Mouse (Mus musculus): ENCODE measurements at regions not wholly inside any gene's neighbourhood (a gene's known extent, or its start where the extent isn't known, plus 50 kb on each side); places are given as distances from the start of the nearest gene placed in this dataset.
"Not testable (repeated sequence)": the region's sequence is repeated elsewhere in the genome, so short reads cannot be mapped to it uniquely, and the experiment has no call there.

DNA sequence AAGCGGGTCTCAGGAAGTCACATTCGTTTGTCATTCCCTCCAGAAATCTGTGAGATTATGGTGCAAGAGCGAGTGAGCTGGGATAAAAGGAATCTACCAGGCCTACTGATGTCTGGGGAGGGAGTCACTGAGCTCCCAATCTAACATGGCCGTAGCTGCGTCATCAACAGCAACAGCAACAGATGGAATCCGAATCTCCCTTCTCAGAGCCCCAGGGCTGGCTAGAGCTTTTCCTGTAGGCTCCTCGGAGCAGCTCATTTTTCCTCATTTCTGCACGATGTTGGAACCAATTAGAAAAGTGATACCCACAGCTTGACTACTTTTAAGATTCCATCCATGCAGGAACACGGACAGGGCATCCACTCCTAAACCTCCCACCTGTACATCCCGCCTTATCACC is 243.7 kb upstream of the Pbx1 start:
- no peak overlapping the region for H3K27ac ChIP-seq (ENCODE audit: low read depth, low read length)
- no peak overlapping the region for H3K9ac ChIP-seq (ENCODE audit: low read depth, low read length)
- DNase-seq (ENCODE audit: low spot score) (peak; percentile 22), ATAC-seq (ENCODE audit: low FRiP score) (no peak)
- no peak overlapping the region for H3K4me3 ChIP-seq (ENCODE audit: low read depth, low read length)
- no peaks in the 10 kb centered on the region for H3K4me1 ChIP-seq (replicated peaks; ENCODE audit: control insufficient read depth, insufficient read depth, low read length)
- H3K4me2 ChIP-seq (replicated peaks; ENCODE audit: low read depth, low read length) = no peak overlapping the region
- H3K9me3 ChIP-seq (ENCODE audit: control insufficient read depth, low read length) = no peaks in the 10 kb centered on the region
- H3K27me3 ChIP-seq (ENCODE audit: control insufficient read depth, insufficient read depth, low read length) = no peaks in the 10 kb centered on the region
- H3K36me3 ChIP-seq (ENCODE audit: control insufficient read depth, insufficient read depth, low read length) = no peaks in the 10 kb centered on the region
- 73% methylated on average over 10 of the region's 10 CpGs for WGBS

DNA sequence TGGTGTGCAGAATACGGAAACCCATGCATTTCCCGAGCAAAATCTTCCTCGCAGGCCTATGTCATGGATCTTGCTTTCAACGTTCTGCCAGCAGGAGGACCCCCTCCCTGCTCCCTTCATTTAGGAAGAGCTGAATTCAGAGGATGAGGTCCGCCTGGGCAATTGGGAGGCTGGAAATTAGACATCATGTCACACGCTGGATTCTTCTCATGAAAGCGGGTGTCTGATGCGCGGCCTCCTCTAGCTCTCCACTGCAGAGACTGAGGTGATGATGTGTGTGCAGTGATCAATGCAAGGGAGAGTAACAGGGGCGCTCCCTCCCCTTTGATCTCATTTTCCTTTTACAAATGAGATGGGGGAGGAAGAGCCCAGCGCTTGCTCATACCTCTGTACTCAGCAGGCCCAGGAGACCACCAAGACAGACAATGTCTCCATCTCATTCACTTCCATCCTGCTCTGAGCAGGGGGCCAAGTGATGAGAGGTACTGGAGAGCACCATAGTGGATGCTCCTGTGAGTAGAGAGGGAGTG is 230.8 kb upstream of the Pbx1 start:
- WGBS = 30% methylated on average over 11 of the region's 11 CpGs
- Histone ChIP-seq H3K4me1 (replicated peaks; ENCODE audit: control insufficient read depth, insufficient read depth, low read length) (no peaks in the 10 kb centered on the region; the same call in 1 of the 2 replicates), H3K36me3 (ENCODE audit: control insufficient read depth, insufficient read depth, low read length) (no peaks in the 10 kb centered on the region), H3K9ac (ENCODE audit: low read depth, low read length) (no peak overlapping the region), H3K4me2 (replicated peaks; ENCODE audit: low read depth, low read length) (no peak overlapping the region), H3K9me3 (ENCODE audit: control insufficient read depth, low read length) (no peaks in the 10 kb centered on the region), H3K27ac (ENCODE audit: low read depth, low read length) (peak overlapping the region; percentile 25; the same call in 1 of the 2 replicates), H3K4me3 (ENCODE audit: low read depth, low read length) (no peak overlapping the region), H3K27me3 (ENCODE audit: control insufficient read depth, insufficient read depth, low read length) (no peaks in the 10 kb centered on the region)
- DNase-seq (ENCODE audit: low spot score) (peak; percentile 44), ATAC-seq (ENCODE audit: low FRiP score) (peak; percentile 66; the same call in 1 of the 2 replicates)

DNA sequence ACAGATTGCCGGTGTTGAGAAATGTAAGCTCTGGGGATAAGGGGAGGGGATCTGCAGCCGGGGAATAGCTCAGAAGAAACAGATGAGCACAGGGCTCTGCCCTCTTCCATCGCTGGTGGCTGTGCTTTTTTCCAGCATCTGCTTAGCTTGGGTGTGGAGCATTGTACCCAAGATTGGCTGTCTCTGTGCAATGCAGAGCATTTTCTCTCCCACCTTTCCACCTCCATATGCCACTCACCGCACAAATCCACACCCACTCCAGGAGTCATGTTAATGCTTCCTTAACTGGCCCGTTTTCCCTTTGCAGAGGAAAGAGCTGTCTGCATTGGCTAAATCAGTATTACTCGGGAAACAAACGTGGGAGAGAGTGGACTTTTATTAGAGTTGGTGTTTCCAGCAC is 228.9 kb upstream of the Pbx1 start:
- H3K4me3 ChIP-seq (ENCODE audit: low read depth, low read length) = no peak overlapping the region
- no peaks in the 10 kb centered on the region for H3K36me3 ChIP-seq (ENCODE audit: control insufficient read depth, insufficient read depth, low read length)
- no peak overlapping the region for H3K9ac ChIP-seq (ENCODE audit: low read depth, low read length)
- DNase-seq (ENCODE audit: low spot score) (no peak), ATAC-seq (ENCODE audit: low FRiP score) (no peak)
- no peaks in the 10 kb centered on the region; the same call in 1 of the 2 replicates for H3K4me1 ChIP-seq (replicated peaks; ENCODE audit: control insufficient read depth, insufficient read depth, low read length)
- WGBS = 82% methylated on average over 7 of the region's 7 CpGs
- H3K27me3 ChIP-seq (ENCODE audit: control insufficient read depth, insufficient read depth, low read length) = no peaks in the 10 kb centered on the region
- H3K4me2 ChIP-seq (replicated peaks; ENCODE audit: low read depth, low read length) = no peak overlapping the region
- H3K27ac ChIP-seq (ENCODE audit: low read depth, low read length) = no peak overlapping the region
- no peaks in the 10 kb centered on the region for H3K9me3 ChIP-seq (ENCODE audit: control insufficient read depth, low read length)

DNA sequence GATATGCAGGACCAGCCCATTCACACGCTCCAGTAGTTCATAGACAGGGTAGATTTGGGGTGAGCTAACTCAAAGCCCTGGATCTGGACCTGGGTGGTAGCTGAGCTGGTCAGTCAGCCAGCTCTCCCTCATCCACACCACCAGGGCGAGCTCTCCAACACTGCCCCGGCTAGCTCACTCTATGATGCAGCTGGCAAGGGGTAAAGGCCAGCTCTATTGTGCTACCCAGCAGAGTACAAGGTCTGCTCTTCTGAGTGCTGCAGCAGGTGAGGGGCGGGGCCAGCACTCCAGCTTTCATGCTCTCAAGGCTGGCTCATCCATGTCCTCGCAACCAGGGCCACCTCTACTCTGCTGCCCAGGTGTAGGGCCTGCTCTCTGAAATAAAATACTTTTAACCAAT is 227.5 kb upstream of the Pbx1 start:
- Histone ChIP-seq H3K9me3 (ENCODE audit: control insufficient read depth, low read length) (no peaks in the 10 kb centered on the region), H3K27ac (ENCODE audit: low read depth, low read length) (no peak overlapping the region), H3K27me3 (ENCODE audit: control insufficient read depth, insufficient read depth, low read length) (no peaks in the 10 kb centered on the region), H3K4me2 (replicated peaks; ENCODE audit: low read depth, low read length) (no peak overlapping the region), H3K9ac (ENCODE audit: low read depth, low read length) (no peak overlapping the region), H3K4me3 (ENCODE audit: low read depth, low read length) (no peak overlapping the region), H3K4me1 (replicated peaks; ENCODE audit: control insufficient read depth, insufficient read depth, low read length) (no peaks in the 10 kb centered on the region; the same call in 1 of the 2 replicates), H3K36me3 (ENCODE audit: control insufficient read depth, insufficient read depth, low read length) (no peaks in the 10 kb centered on the region)
- WGBS = 73% methylated on average over 5 of the region's 5 CpGs
- ATAC-seq (ENCODE audit: low FRiP score) (peak; percentile 49; the same call in 1 of the 2 replicates), DNase-seq (ENCODE audit: low spot score) (no peak)

DNA sequence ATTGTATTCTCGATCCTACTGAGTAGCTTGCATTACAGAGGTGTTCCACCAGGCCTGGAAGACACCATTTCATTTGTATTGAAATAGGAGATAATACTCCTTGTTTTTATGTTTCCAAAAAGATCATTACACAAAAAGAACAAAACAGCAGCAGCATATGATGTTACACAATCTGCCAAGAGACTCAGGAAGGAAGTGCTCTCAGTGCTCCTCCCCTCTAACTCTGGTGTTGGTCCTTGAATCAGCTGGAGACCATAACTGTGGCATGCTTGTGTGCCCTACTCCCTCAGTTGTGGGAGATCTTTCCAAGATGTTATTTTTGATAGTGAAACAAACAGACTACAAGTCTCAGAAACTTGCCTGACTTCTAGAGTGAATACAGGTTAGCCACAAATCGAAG is 200.8 kb upstream of the Pbx1 start:
- H3K4me2 ChIP-seq (replicated peaks; ENCODE audit: low read depth, low read length) = no peak overlapping the region
- ATAC-seq (ENCODE audit: low FRiP score) = no peak
- WGBS = 94% methylated on average over 2 of the region's 2 CpGs

DNA sequence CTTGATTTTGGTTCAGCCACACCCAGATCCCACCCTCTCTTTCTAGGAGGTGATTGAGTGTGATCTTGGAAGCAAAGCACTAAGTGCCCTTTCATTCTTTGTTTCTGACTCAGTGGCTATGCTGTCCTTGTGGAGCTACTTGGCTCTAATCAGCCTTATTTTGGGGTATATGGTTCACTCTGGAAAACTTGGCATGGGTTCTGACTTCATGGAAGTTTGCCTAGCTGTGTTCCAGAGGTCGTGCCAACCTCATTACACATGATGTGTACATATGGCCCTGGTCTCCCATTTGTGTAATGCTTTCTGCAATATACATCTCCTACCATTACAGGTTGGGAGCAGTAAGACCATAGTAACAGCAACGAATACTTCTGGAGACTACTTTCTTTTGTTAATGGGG is 199.9 kb upstream of the Pbx1 start:
- Histone ChIP-seq H3K4me2 (replicated peaks; ENCODE audit: low read depth, low read length) (no peak overlapping the region), H3K9me3 (ENCODE audit: control insufficient read depth, low read length) (no peaks in the 10 kb centered on the region), H3K36me3 (ENCODE audit: control insufficient read depth, insufficient read depth, low read length) (no peaks in the 10 kb centered on the region), H3K4me3 (ENCODE audit: low read depth, low read length) (no peak overlapping the region), H3K27ac (ENCODE audit: low read depth, low read length) (no peak overlapping the region), H3K9ac (ENCODE audit: low read depth, low read length) (no peak overlapping the region), H3K4me1 (replicated peaks; ENCODE audit: control insufficient read depth, insufficient read depth, low read length) (no peaks in the 10 kb centered on the region), H3K27me3 (ENCODE audit: control insufficient read depth, insufficient read depth, low read length) (no peaks in the 10 kb centered on the region)
- ATAC-seq (ENCODE audit: low FRiP score) (no peak), DNase-seq (ENCODE audit: low spot score) (no peak)
- WGBS = 85% methylated on average over 2 of the region's 2 CpGs

More for the DNA sequence above, 200.8 kb upstream of the Pbx1 start:
- no peaks in the 10 kb centered on the region for H3K4me1 ChIP-seq (replicated peaks; ENCODE audit: control insufficient read depth, insufficient read depth, low read length)
- no peak overlapping the region for H3K4me3 ChIP-seq (ENCODE audit: low read depth, low read length)
- H3K9me3 ChIP-seq (ENCODE audit: control insufficient read depth, low read length) = no peaks in the 10 kb centered on the region
- no peak for DNase-seq (ENCODE audit: low spot score)
- no peaks in the 10 kb centered on the region for H3K36me3 ChIP-seq (ENCODE audit: control insufficient read depth, insufficient read depth, low read length)
- no peak overlapping the region for H3K9ac ChIP-seq (ENCODE audit: low read depth, low read length)
- H3K27ac ChIP-seq (ENCODE audit: low read depth, low read length) = no peak overlapping the region
- H3K27me3 ChIP-seq (ENCODE audit: control insufficient read depth, insufficient read depth, low read length) = no peaks in the 10 kb centered on the region

DNA sequence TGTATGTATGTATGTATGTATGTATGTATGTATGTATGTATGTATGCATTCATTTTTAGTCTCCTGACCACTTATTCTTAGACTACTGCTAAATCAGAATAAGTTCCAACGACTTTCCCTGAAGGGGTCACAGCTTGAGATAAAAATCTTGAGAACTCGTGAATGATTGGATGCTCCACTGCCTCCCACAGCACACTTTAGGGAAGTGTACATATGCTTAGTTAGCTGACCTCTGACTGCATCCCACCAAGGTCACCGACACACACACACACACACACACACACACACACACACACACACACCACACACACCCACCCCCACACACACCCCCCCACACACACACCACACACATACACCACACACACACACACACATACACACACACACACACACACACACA is 169.9 kb upstream of the Pbx1 start:
- WGBS = 78% methylated on average over 2 of the region's 3 CpGs
- not testable (repeated sequence) for ATAC-seq (ENCODE audit: low FRiP score); H3K4me3 ChIP-seq (ENCODE audit: low read depth, low read length)

DNA sequence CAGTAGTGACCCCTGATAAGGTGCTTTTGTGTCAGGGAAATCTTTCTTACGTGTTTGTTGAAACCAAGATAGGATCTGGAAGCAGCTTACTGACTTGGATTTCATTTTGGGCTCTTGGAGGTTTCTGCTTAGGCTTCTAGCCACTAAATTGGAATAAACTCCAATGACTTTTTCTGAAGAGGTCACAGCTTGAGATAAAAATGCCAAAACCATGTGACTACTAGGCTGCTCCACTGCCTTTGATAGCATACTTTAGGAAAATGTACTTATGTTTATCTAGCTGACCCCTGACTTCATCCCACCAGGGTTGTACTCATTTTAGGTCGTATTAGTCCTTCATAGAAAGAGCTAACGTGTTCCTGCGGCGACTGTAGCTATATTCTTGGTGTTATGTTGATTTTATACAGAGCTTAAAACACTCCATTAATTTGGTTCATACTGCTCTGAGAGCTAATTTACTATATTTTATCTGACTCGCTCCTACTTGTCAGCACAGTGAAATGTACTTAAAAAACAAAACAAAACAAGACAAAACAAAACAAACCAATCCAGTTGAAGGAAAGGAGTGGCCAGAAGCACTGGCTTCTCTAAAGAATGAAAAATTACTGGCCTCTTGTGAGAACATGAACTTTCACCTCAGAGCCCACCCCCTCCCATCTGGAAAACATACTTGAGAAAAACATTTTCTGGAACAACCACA is 168.5 kb upstream of the Pbx1 start:
- H3K4me2 ChIP-seq (replicated peaks; ENCODE audit: low read depth, low read length) = no peak overlapping the region
- H3K4me1 ChIP-seq (replicated peaks; ENCODE audit: control insufficient read depth, insufficient read depth, low read length) = no peaks in the 10 kb centered on the region
- no peak for DNase-seq (ENCODE audit: low spot score)
- no peaks in the 10 kb centered on the region for H3K9me3 ChIP-seq (ENCODE audit: control insufficient read depth, low read length)
- no peak overlapping the region for H3K9ac ChIP-seq (ENCODE audit: low read depth, low read length)
- 83% methylated on average over 6 of the region's 6 CpGs for WGBS
- no peaks in the 10 kb centered on the region for H3K36me3 ChIP-seq (ENCODE audit: control insufficient read depth, insufficient read depth, low read length)
- ATAC-seq (ENCODE audit: low FRiP score) = no peak
- no peak overlapping the region for H3K4me3 ChIP-seq (ENCODE audit: low read depth, low read length)
- H3K27ac ChIP-seq (ENCODE audit: low read depth, low read length) = no peak overlapping the region
- H3K27me3 ChIP-seq (ENCODE audit: control insufficient read depth, insufficient read depth, low read length) = no peaks in the 10 kb centered on the region

More for the DNA sequence above, 169.9 kb upstream of the Pbx1 start:
- H3K4me2 ChIP-seq (replicated peaks; ENCODE audit: low read depth, low read length); H3K9ac ChIP-seq (ENCODE audit: low read depth, low read length); DNase-seq (ENCODE audit: low spot score); H3K27ac ChIP-seq (ENCODE audit: low read depth, low read length); H3K9me3 ChIP-seq (ENCODE audit: control insufficient read depth, low read length); H3K27me3 ChIP-seq (ENCODE audit: control insufficient read depth, insufficient read depth, low read length); H3K4me1 ChIP-seq (replicated peaks; ENCODE audit: control insufficient read depth, insufficient read depth, low read length); H3K36me3 ChIP-seq (ENCODE audit: control insufficient read depth, insufficient read depth, low read length): not testable (repeated sequence)

DNA sequence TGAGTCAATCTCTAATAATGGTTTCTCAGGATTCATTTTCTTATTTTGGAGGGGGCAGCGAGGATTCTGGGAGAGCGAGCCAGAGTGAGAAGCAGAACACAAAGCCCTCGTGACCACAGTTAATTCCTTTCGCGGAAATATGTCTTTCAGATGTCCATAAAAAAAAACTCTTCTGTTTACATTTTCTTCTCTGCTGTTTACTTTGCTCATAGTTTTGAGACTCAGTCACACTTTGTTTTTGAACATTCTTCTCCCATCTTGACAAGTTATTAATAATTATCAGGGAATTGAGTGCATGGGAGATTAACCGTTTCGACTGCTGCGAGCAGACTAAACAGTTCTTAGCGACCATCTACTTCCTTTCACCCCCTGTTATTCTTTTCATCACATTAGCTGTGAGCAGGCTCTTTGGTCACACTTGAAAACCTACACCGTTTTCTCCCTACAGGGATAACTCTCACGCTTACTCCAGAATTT is 166.2 kb upstream of the Pbx1 start:
- WGBS = 35% methylated on average over 11 of the region's 11 CpGs
- H3K27me3 ChIP-seq (ENCODE audit: control insufficient read depth, insufficient read depth, low read length) = no peaks in the 10 kb centered on the region
- H3K9ac ChIP-seq (ENCODE audit: low read depth, low read length) = no peak overlapping the region
- H3K27ac ChIP-seq (ENCODE audit: low read depth, low read length) = no peak overlapping the region
- no peaks in the 10 kb centered on the region for H3K4me1 ChIP-seq (replicated peaks; ENCODE audit: control insufficient read depth, insufficient read depth, low read length)
- DNase-seq (ENCODE audit: low spot score) (peak; percentile 14), ATAC-seq (ENCODE audit: low FRiP score) (no peak)
- H3K4me3 ChIP-seq (ENCODE audit: low read depth, low read length) = no peak overlapping the region
- no peaks in the 10 kb centered on the region for H3K36me3 ChIP-seq (ENCODE audit: control insufficient read depth, insufficient read depth, low read length)
- H3K9me3 ChIP-seq (ENCODE audit: control insufficient read depth, low read length) = no peaks in the 10 kb centered on the region
- H3K4me2 ChIP-seq (replicated peaks; ENCODE audit: low read depth, low read length) = 0 out of 2 replicates have a peak overlapping the region, but pooled peaks have one; percentile 11
